Mouse (Mus musculus) testis, adult 2 months (tissue): ENCODE measurements around the gene Vmn1r42.

Experiments
- CTCF ChIP-seq: fragments of 200-500 bp; IDR thresholded peaks from 2 replicates; pipeline ENCODE4 v1.5.1; 2012; ENCODE audit warnings: low read depth, mild to moderate bottlenecking, inconsistent platforms, low read length, moderate library complexity; ENCODE audit not compliant: control insufficient read depth, insufficient read depth, insufficient replicate concordance
- POLR2A ChIP-seq: fragments of 200-500 bp; IDR thresholded peaks from 2 replicates; pipeline ENCODE4 v1.6.1; 2012; ENCODE audit warnings: low read depth, mild to moderate bottlenecking, inconsistent platforms, low read length, moderate library complexity; ENCODE audit not compliant: control insufficient read depth

DNA sequence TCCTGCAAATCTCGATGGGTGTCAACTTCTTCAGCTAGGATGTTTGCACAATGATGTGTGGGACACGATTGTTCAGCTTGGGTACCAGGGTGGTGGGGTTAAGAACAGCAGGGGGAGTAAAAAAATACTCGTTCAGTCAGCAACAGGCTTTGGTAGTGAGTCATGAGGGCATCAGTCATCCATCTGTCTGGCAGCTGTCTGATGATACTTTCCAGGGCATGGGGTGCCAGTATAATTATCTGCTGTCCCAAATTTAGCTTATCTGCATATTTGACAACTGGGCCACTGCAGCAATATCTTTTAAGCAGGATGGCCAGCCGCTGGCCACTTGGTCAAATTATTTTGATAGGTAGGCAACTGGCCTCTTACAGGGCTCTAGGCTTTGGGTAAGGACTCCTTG lies 12.4 kb downstream of the Vmn1r42 start:
- TF ChIP-seq CTCF (no peak), POLR2A (no peak)
